Mouse (Mus musculus) heart, embryonic 14.5 days (tissue): ENCODE results near the gene Metrnl. TPM values are rescaled to one million over a fixed set of nuclear protein-coding genes. Genes with fewer than 3 reads are reported as not detected.
A peak's percentile ranks its signal among the peaks of the same experiment; 100 is the strongest.

Experiments
- ATAC-seq: fragments of 200-750 bp; cut with Nextera tagmentation; 2 replicates; pipeline ENCODE4 v1.8.0; 2017; ENCODE audit warnings: low read depth, moderate TSS enrichment; ENCODE audit not compliant: insufficient number of reproducible peaks, insufficient read depth, low FRiP score
- H3K27ac ChIP-seq, 2 experiments: fragments of 200-500 bp in 1 of 2; fragments of 300-500 bp in 1 of 2; sonication (generic) in 1 of 2; replicated peaks in 1 of 2; 2 replicates each; pipeline ENCODE4 v1.5.1; 2012 to 2014; ENCODE audit warnings: low read depth in 2 of 2, low read length in 2 of 2, control low read depth in 1 of 2, mild to moderate bottlenecking in 1 of 2, mixed read lengths in 1 of 2; ENCODE audit not compliant: control insufficient read depth in 1 of 2, insufficient read depth in 1 of 2
- H3K27me3 ChIP-seq: fragments of 300-500 bp; sonication (generic); 2 replicates; pipeline ENCODE4 v1.6.1; 2014; ENCODE audit warnings: mild to moderate bottlenecking, low read length, control low read depth; ENCODE audit not compliant: control insufficient read depth, insufficient read depth
- H3K36me3 ChIP-seq: fragments of 300-500 bp; sonication (generic); 2 replicates; pipeline ENCODE4 v1.6.1; 2014; ENCODE audit warnings: mild to moderate bottlenecking, control low read depth, low read length, mixed read lengths; ENCODE audit not compliant: control insufficient read depth, insufficient read depth
- H3K4me1 ChIP-seq, 2 experiments: fragments of 200-500 bp in 1 of 2; fragments of 300-500 bp in 1 of 2; sonication (generic) in 1 of 2; 2 replicates each; pipeline ENCODE4 v1.6.1; 2012 to 2014; ENCODE audit warnings: low read length in 2 of 2, control low read depth in 1 of 2, mixed read lengths in 1 of 2; ENCODE audit not compliant: control insufficient read depth in 2 of 2, insufficient read depth in 2 of 2
- H3K4me2 ChIP-seq: fragments of 300-500 bp; sonication (generic); 2 replicates; pipeline ENCODE4 v1.6.1; 2014; ENCODE audit warnings: mild to moderate bottlenecking, low read length
- H3K4me3 ChIP-seq, 2 experiments: fragments of 200-500 bp in 1 of 2; fragments of 300-500 bp in 1 of 2; sonication (generic) in 1 of 2; 2 replicates each; pipeline ENCODE4 v1.5.1; 2012 to 2014; ENCODE audit warnings: low read length in 2 of 2, mild to moderate bottlenecking in 2 of 2, control low read depth in 1 of 2, low read depth in 1 of 2, moderate library complexity in 1 of 2; ENCODE audit not compliant: control insufficient read depth in 1 of 2, insufficient read depth in 1 of 2
- H3K9ac ChIP-seq: fragments of 300-500 bp; sonication (generic); 2 replicates; pipeline ENCODE4 v1.6.1; 2014; ENCODE audit warnings: mild to moderate bottlenecking, low read length
- H3K9me3 ChIP-seq: fragments of 300-500 bp; sonication (generic); 2 replicates; pipeline ENCODE4 v1.6.1; 2016; ENCODE audit warnings: low read length, control low read depth; ENCODE audit not compliant: control insufficient read depth
- WGBS: fragments of 180-500 bp; shearing (Covaris S2); extraction: QIAGEN DNeasy Blood & Tissue Kit; methylation state at CpG from one replicate; pipeline ENCODE4 v1.1.7; 2014; 5-methylcytosine and 5-hydroxymethylcytosine counted together
- polyA plus RNA-seq: library from polyadenylated mRNA; unstranded; fragments of >200 nt; fragmentation: Nextera tagmentation; extraction: Ambion mirVana; gene quantifications from 2 replicates; pipeline ENCODE4 v1.2.1, GENCODE M21; 2014

Gene Metrnl
- polyA plus RNA-seq = 18.1 and 20.1 TPM in 2 replicates

- no peaks in the 10 kb centered on the region for H3K9me3 ChIP-seq
- peak within 1 kb of the TSS; percentile 6 to 61; a peak in 3 of 4 replicates for H3K27ac ChIP-seq
- WGBS = 87% methylated on average over 5 of the region's 5 CpGs
These were observed at the start of gene Metrnl for GRCm38 (mm10) chr11:121701244-121701643. Gene Metrnl, plus strand, starts transcription at chr11:121701544.

GRCm38 (mm10) chr11:121651556-121651955, 49.8 kb upstream of the Metrnl start:
- no peaks in the 10 kb centered on the region for H3K9me3 ChIP-seq
- H3K9ac ChIP-seq = no peak overlapping the region
- WGBS = 92% methylated on average over 9 of the region's 9 CpGs
- peaks cover 2 to 13% of the 10 kb centered on the region in 2 experiments; a peak in 2 of 4 replicates for H3K4me1 ChIP-seq
- no peak overlapping the region for H3K27ac ChIP-seq
- no peaks in the 10 kb centered on the region for H3K27me3 ChIP-seq
- ATAC-seq = no peak
- H3K4me3 ChIP-seq = no peak overlapping the region
- H3K4me2 ChIP-seq = no peak overlapping the region
- peaks cover 21% of the 10 kb centered on the region; the same call in 1 of the 2 replicates for H3K36me3 ChIP-seq

More at GRCm38 (mm10) chr11:121701244-121701643, at the start of gene Metrnl:
- peak within 1 kb of the TSS; percentile 83 for H3K4me2 ChIP-seq
- ATAC-seq = no peak
- H3K36me3 ChIP-seq = no peaks in the 10 kb centered on the region
- peaks cover 0 to 6% of the 10 kb centered on the region in 2 experiments; a peak in 2 of 4 replicates for H3K4me1 ChIP-seq
- peaks cover 6% of the 10 kb centered on the region; the same call in 1 of the 2 replicates for H3K27me3 ChIP-seq
- H3K4me3 ChIP-seq = peak within 1 kb of the TSS; percentile 60 to 82
- H3K9ac ChIP-seq = peak within 1 kb of the TSS; percentile 76

GRCm38 (mm10) chr11:121651983-121652382, 49.4 kb upstream of the Metrnl start:
- no peaks in the 10 kb centered on the region for H3K27me3 ChIP-seq
- H3K36me3 ChIP-seq = peaks cover 21% of the 10 kb centered on the region; the same call in 1 of the 2 replicates
- peaks cover 2 to 13% of the 10 kb centered on the region in 2 experiments; a peak in 2 of 4 replicates for H3K4me1 ChIP-seq
- no peak overlapping the region for H3K27ac ChIP-seq
- no peak overlapping the region for H3K4me3 ChIP-seq
- 89% methylated on average over 5 of the region's 5 CpGs for WGBS
- H3K9me3 ChIP-seq = no peaks in the 10 kb centered on the region
- no peak overlapping the region for H3K9ac ChIP-seq
- no peak overlapping the region for H3K4me2 ChIP-seq
- ATAC-seq = no peak

- Histone ChIP-seq H3K36me3 (peaks cover 16% of the 10 kb centered on the region; the same call in 1 of the 2 replicates), H3K27ac (no peak overlapping the region), H3K9me3 (no peaks in the 10 kb centered on the region), H3K4me1 (peaks cover 2 to 9% of the 10 kb centered on the region in 2 experiments; a peak in 2 of 4 replicates), H3K4me3 (no peak overlapping the region), H3K9ac (no peak overlapping the region), H3K4me2 (no peak overlapping the region), H3K27me3 (no peaks in the 10 kb centered on the region)
- 61% methylated on average over 10 of the region's 10 CpGs for WGBS
- no peak for ATAC-seq
These were observed 48.6 kb upstream of the Metrnl start for GRCm38 (mm10) chr11:121652547-121653305.

- H3K4me3 ChIP-seq = no peak overlapping the region
- no peaks in the 10 kb centered on the region for H3K27me3 ChIP-seq
- H3K4me1 ChIP-seq = peaks cover 2 to 7% of the 10 kb centered on the region in 2 experiments; a peak in 1 of 4 replicates
- no peak for ATAC-seq
- peaks cover 16% of the 10 kb centered on the region; the same call in 1 of the 2 replicates for H3K36me3 ChIP-seq
- no peak overlapping the region for H3K4me2 ChIP-seq
- H3K9ac ChIP-seq = no peak overlapping the region
- 80% methylated on average over 4 of the region's 4 CpGs for WGBS
- no peak overlapping the region for H3K27ac ChIP-seq
- no peaks in the 10 kb centered on the region for H3K9me3 ChIP-seq
These were observed 47.7 kb upstream of the Metrnl start for GRCm38 (mm10) chr11:121653631-121654030.

GRCm38 (mm10) chr11:121654406-121654945, 46.9 kb upstream of the Metrnl start:
- Histone ChIP-seq H3K4me2 (no peak overlapping the region), H3K27me3 (no peaks in the 10 kb centered on the region), H3K27ac (no peak overlapping the region), H3K4me1 (peaks cover 2 to 7% of the 10 kb centered on the region in 2 experiments; a peak in 1 of 4 replicates), H3K36me3 (peaks cover 17% of the 10 kb centered on the region; the same call in 1 of the 2 replicates), H3K9me3 (no peaks in the 10 kb centered on the region), H3K4me3 (no peak overlapping the region), H3K9ac (no peak overlapping the region)
- WGBS = 67% methylated on average over 9 of the region's 9 CpGs
- no peak for ATAC-seq

GRCm38 (mm10) chr11:121655166-121655806, 46.1 kb upstream of the Metrnl start:
- no peaks in the 10 kb centered on the region for H3K27me3 ChIP-seq
- H3K4me1 ChIP-seq = peaks cover 2 to 3% of the 10 kb centered on the region in 2 experiments; a peak in 1 of 4 replicates
- H3K4me2 ChIP-seq = no peak overlapping the region
- no peak overlapping the region for H3K9ac ChIP-seq
- 61% methylated on average over 6 of the region's 6 CpGs for whole genome bisulfite sequencing
- no peak overlapping the region for H3K4me3 ChIP-seq
- ATAC-seq = no peak
- no peaks in the 10 kb centered on the region for H3K9me3 ChIP-seq
- H3K27ac ChIP-seq = no peak overlapping the region
- H3K36me3 ChIP-seq = peaks cover 16% of the 10 kb centered on the region; the same call in 1 of the 2 replicates
